ENCODE assay signal across 7 mouse cellular contexts in genomic region chr11:107471071-107471720, GRCm38 (mm10). TPM values are rescaled to one million over a fixed set of nuclear protein-coding genes. Genes with fewer than 3 reads are reported as not detected.
DNase-seq lines count a peak whose midpoint lies in the region; ATAC-seq and TF ChIP-seq lines count a peak whose summit lies in the region.

No protein-coding gene starts in this region.

- intact Hi-C loops in gastrocnemius, postnatal 14 days (cut with DNase I; ENCODE audit: low total_unique reads): loop anchor here (2.0 to 5.0 kb wide), 3 partner anchors 78 to 259 kb away; no protein-coding TSS in a partner anchor

- H3K27ac ChIP-seq in lung, postnatal 0 days (ENCODE audit: low read length): peak overlapping the region; percentile 88
- H3K27ac ChIP-seq in embryonic facial prominence, embryonic 13.5 days: peak overlapping the region; percentile 98
- H3K27ac ChIP-seq in limb, embryonic 11.5 days (replicated peaks; ENCODE audit: low read depth, low read length): peak overlapping the region; percentile 90
- H3K27ac ChIP-seq in stomach, embryonic 15.5 days: peak overlapping the region; percentile 89

- TF ChIP-seq EP300 in lung, postnatal 0 days (IDR thresholded peaks at IDR 0.05): no peak

- no peak for TF ChIP-seq CTCF in lung, postnatal 0 days (IDR thresholded peaks at IDR 0.05)

- no peak for DNase-seq in lung, postnatal 0 days (ENCODE audit: low spot score)
- no peak for DNase-seq in lung, postnatal 36 days
- no peak for DNase-seq in limb, embryonic 11.5 days (ENCODE audit: low spot score)
- DNase-seq in cerebellum, adult 11-12 months: no peak
- no peak for DNase-seq in gastrocnemius, postnatal 14 days

- H3K4me3 ChIP-seq in lung, postnatal 0 days (ENCODE audit: low read depth, low read length): peak overlapping the region; percentile 76
- H3K4me3 ChIP-seq in embryonic facial prominence, embryonic 13.5 days: peak overlapping the region; percentile 87
- peak overlapping the region; percentile 85 for H3K4me3 ChIP-seq in limb, embryonic 11.5 days (ENCODE audit: low read depth, low read length)
- H3K4me3 ChIP-seq in stomach, embryonic 15.5 days (replicated peaks): peak overlapping the region; percentile 78

- WGBS in lung, postnatal 0 days: 3% methylated on average over 11 of the region's 11 CpGs
- WGBS in embryonic facial prominence, embryonic 13.5 days: 2% methylated on average over 11 of the region's 11 CpGs
- 4% methylated on average over 11 of the region's 11 CpGs for WGBS in limb, embryonic 11.5 days
- 7% methylated on average over 11 of the region's 11 CpGs for WGBS in stomach, embryonic 15.5 days

- no peaks in the 10 kb centered on the region for H3K36me3 ChIP-seq in lung, postnatal 0 days (ENCODE audit: insufficient read depth, low read length)
- H3K36me3 ChIP-seq in embryonic facial prominence, embryonic 13.5 days: no peaks in the 10 kb centered on the region
- H3K36me3 ChIP-seq in limb, embryonic 11.5 days (ENCODE audit: control insufficient read depth, insufficient read depth, low read length): no peaks in the 10 kb centered on the region
- H3K36me3 ChIP-seq in stomach, embryonic 15.5 days: no peaks in the 10 kb centered on the region

- H3K4me1 ChIP-seq in lung, postnatal 0 days (ENCODE audit: insufficient read depth, low read depth, low read length): peaks cover 8% of the 10 kb centered on the region; the same call in 1 of the 2 replicates
- H3K4me1 ChIP-seq in embryonic facial prominence, embryonic 13.5 days: peaks cover 37% of the 10 kb centered on the region
- H3K4me1 ChIP-seq in limb, embryonic 11.5 days (ENCODE audit: control insufficient read depth, insufficient read depth, low read length): peaks cover 8% of the 10 kb centered on the region
- H3K4me1 ChIP-seq in stomach, embryonic 15.5 days: peaks cover 19% of the 10 kb centered on the region

- peak overlapping the region; percentile 99 for H3K4me2 ChIP-seq in lung, postnatal 0 days (replicated peaks; ENCODE audit: low read depth, low read length)
- H3K4me2 ChIP-seq in embryonic facial prominence, embryonic 13.5 days: peak overlapping the region; percentile 69
- peak overlapping the region; percentile 80 for H3K4me2 ChIP-seq in limb, embryonic 11.5 days (ENCODE audit: low read depth, severe bottlenecking)
- H3K4me2 ChIP-seq in stomach, embryonic 15.5 days: peak overlapping the region; percentile 98

- no peaks in the 10 kb centered on the region for H3K27me3 ChIP-seq in lung, postnatal 0 days (replicated peaks; ENCODE audit: insufficient read depth, low read length)
- H3K27me3 ChIP-seq in embryonic facial prominence, embryonic 13.5 days: no peaks in the 10 kb centered on the region
- H3K27me3 ChIP-seq in limb, embryonic 11.5 days (ENCODE audit: control insufficient read depth, insufficient read depth, low read length): no peaks in the 10 kb centered on the region
- H3K27me3 ChIP-seq in stomach, embryonic 15.5 days (replicated peaks): no peaks in the 10 kb centered on the region

- ATAC-seq in lung, postnatal 0 days: no peak
- no peak for ATAC-seq in embryonic facial prominence, embryonic 13.5 days (ENCODE audit: insufficient number of reproducible peaks, insufficient read depth, low FRiP score, low TSS enrichment, low read depth)
- no peak for ATAC-seq in limb, embryonic 11.5 days (ENCODE audit: insufficient number of reproducible peaks, low FRiP score, low TSS enrichment, low read depth)
- ATAC-seq in stomach, embryonic 15.5 days (ENCODE audit: insufficient read depth, low FRiP score, low read depth): no peak

- 0 out of 2 replicates have a peak overlapping the region, but pooled peaks have one; percentile 76 for H3K9ac ChIP-seq in lung, postnatal 0 days (replicated peaks; ENCODE audit: low read depth)
- H3K9ac ChIP-seq in embryonic facial prominence, embryonic 13.5 days: peak overlapping the region; percentile 90
- peak overlapping the region; percentile 91; the same call in 1 of the 2 replicates for H3K9ac ChIP-seq in limb, embryonic 11.5 days (ENCODE audit: low read length)
- H3K9ac ChIP-seq in stomach, embryonic 15.5 days: peak overlapping the region; percentile 88; the same call in 1 of the 2 replicates

- no peaks in the 10 kb centered on the region for H3K9me3 ChIP-seq in lung, postnatal 0 days (ENCODE audit: low read length)
- H3K9me3 ChIP-seq in embryonic facial prominence, embryonic 13.5 days: no peaks in the 10 kb centered on the region
- H3K9me3 ChIP-seq in limb, embryonic 11.5 days (ENCODE audit: control insufficient read depth, low read length): no peaks in the 10 kb centered on the region
- no peaks in the 10 kb centered on the region for H3K9me3 ChIP-seq in stomach, embryonic 15.5 days

RNA-seq across cellular contexts. Expression of gene Pitpnc1, which starts 0.7 kb away (rescaled TPM):
- polyA plus RNA-seq in lung, postnatal 0 days (2015; fragmentation: Nextera tagmentation; extraction: Ambion mirVana): 16.3 and 22.2 TPM in 2 replicates
- polyA plus RNA-seq in embryonic facial prominence, embryonic 13.5 days (2015; fragmentation: Nextera tagmentation; extraction: Ambion mirVana): 32.1 and 36.3 TPM in 2 replicates
- polyA plus RNA-seq in limb, embryonic 11.5 days (2014; fragmentation: Nextera tagmentation; extraction: Ambion mirVana): 35.3 and 39.9 TPM in 2 replicates
- polyA plus RNA-seq in stomach, embryonic 15.5 days (2015; fragmentation: Nextera tagmentation; extraction: Ambion mirVana): 14.0 and 15.2 TPM in 2 replicates
- 10 to 100 TPM; 57.4 to 66.8 TPM for total RNA-seq in gastrocnemius, postnatal 14 days (2021)

RNA-seq across cellular contexts. Expression of gene Psmd12, which starts 8.1 kb away (rescaled TPM):
- polyA plus RNA-seq in lung, postnatal 0 days (2015; fragmentation: Nextera tagmentation; extraction: Ambion mirVana): 92.6 TPM in 2 replicates
- 164 and 168 TPM in 2 replicates for polyA plus RNA-seq in embryonic facial prominence, embryonic 13.5 days (2015; fragmentation: Nextera tagmentation; extraction: Ambion mirVana)
- polyA plus RNA-seq in limb, embryonic 11.5 days (2014; fragmentation: Nextera tagmentation; extraction: Ambion mirVana): 234 and 244 TPM in 2 replicates
- 160 and 174 TPM in 2 replicates for polyA plus RNA-seq in stomach, embryonic 15.5 days (2015; fragmentation: Nextera tagmentation; extraction: Ambion mirVana)
- 100 to 1,000 TPM; 105 to 106 TPM for total RNA-seq in gastrocnemius, postnatal 14 days (2021)
